1 mouse cellular context compared by ENCODE assay signal in the genomic region with DNA sequence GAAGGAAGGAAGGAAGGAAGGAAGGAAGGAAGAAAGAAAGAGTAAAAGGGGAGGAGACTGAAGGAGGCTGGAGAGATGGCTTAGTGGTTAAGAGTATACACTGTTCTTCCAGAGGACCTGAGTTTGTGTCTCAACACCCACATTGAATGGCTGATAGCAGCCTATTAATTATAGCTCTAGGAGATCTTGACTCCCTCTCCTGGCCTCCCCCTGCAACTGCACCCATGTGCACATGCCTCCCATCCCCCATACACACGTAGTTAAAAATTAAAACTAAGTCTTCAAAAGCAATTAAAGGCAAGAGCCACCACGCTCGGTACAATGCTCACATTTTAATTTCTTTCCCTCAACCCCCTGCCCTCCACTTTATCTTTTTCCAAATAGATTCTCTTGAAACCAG.
TF ChIP-seq lines count a peak whose summit lies in the region.

No protein-coding gene starts in this region.

TF ChIP-seq in MEL, 35 proteins besides CTCF, POLR2A, EP300 and RAD21:
- TF ChIP-seq E2F4 (IDR thresholded peaks at IDR 0.05; ENCODE audit: borderline replicate concordance, low read depth, low read length) (no peak), MXI1 (IDR thresholded peaks at IDR 0.05; ENCODE audit: low read depth, low read length) (no peak), MYC (IDR thresholded peaks at IDR 0.05; ENCODE audit: low read depth, low read length) (no peak), JUND (IDR thresholded peaks at IDR 0.05; ENCODE audit: low read depth, low read length) (no peak), CHD1 (IDR thresholded peaks at IDR 0.05; ENCODE audit: low read depth, low read length) (no peak)
